Mouse (Mus musculus): ENCODE results near the gene Scn3b.

The Scn3b gene

GRCm38 (mm10) chr9:40269103-40269861 is at the start of gene Scn3b:
Gene Scn3b, plus strand, starts transcription at chr9:40269217.
- DNase-seq, result peak; percentile 78

- DNase-seq, result no peak
Measured at GRCm38 (mm10) chr9:40224289-40224688, 44.7 kb upstream of the Scn3b start.

GRCm38 (mm10) chr9:40227874-40228789 is 40.9 kb upstream of the Scn3b start:
- peak; percentile 54 for DNase-seq

- DNase-seq, result no peak
Measured at GRCm38 (mm10) chr9:40228804-40229331, 40.1 kb upstream of the Scn3b start.

- no peak for DNase-seq
Measured at GRCm38 (mm10) chr9:40229479-40229878, 39.5 kb upstream of the Scn3b start.

GRCm38 (mm10) chr9:40231019-40231418 is 38.0 kb upstream of the Scn3b start:
- no peak for DNase-seq

GRCm38 (mm10) chr9:40234233-40235072 is 34.6 kb upstream of the Scn3b start:
- DNase-seq, result no peak

- DNase-seq, result no peak
Measured at GRCm38 (mm10) chr9:40235220-40235619, 33.8 kb upstream of the Scn3b start.

GRCm38 (mm10) chr9:40239749-40240148 is 29.3 kb upstream of the Scn3b start:
- no peak for DNase-seq

GRCm38 (mm10) chr9:40240311-40240710 is 28.7 kb upstream of the Scn3b start:
- DNase-seq, result no peak

- peak; percentile 52 for DNase-seq
Measured at GRCm38 (mm10) chr9:40241223-40241801, 27.7 kb upstream of the Scn3b start.

GRCm38 (mm10) chr9:40241951-40242888 is 26.8 kb upstream of the Scn3b start:
- DNase-seq, result peak; percentile 20

GRCm38 (mm10) chr9:40245466-40245865 is 23.6 kb upstream of the Scn3b start:
- no peak for DNase-seq

GRCm38 (mm10) chr9:40245974-40246665 is 22.9 kb upstream of the Scn3b start:
- no peak for DNase-seq

GRCm38 (mm10) chr9:40246702-40247101 is 22.3 kb upstream of the Scn3b start:
- no peak for DNase-seq

GRCm38 (mm10) chr9:40249106-40249505 is 19.9 kb upstream of the Scn3b start:
- DNase-seq, result no peak

- DNase-seq, result no peak
Measured at GRCm38 (mm10) chr9:40252459-40252858, 16.6 kb upstream of the Scn3b start.

GRCm38 (mm10) chr9:40263874-40264273 is 5.1 kb upstream of the Scn3b start:
- no peak for DNase-seq

- no peak for DNase-seq
Measured at GRCm38 (mm10) chr9:40268040-40268747, 823 bp upstream of the Scn3b start.

GRCm38 (mm10) chr9:40268748-40269102 is 292 bp upstream of the Scn3b start:
- DNase-seq, result no peak

All from right cerebral cortex, postnatal 14 days (tissue).